Mouse (Mus musculus) liver, embryonic 14.5 days (tissue): ENCODE measurements at regions not wholly inside any gene's neighbourhood (a gene's known extent, or its start where the extent isn't known, plus 50 kb on each side); places are given as distances from the start of the nearest gene placed in this dataset.
A peak's percentile ranks its signal among the peaks of the same experiment; 100 is the strongest.

Experiments used
- ATAC-seq: fragments of 200-750 bp; cut with Nextera tagmentation; 2 replicates; pipeline ENCODE4 v1.8.0; 2017; ENCODE audit warnings: moderate number of reproducible peaks, mild to moderate bottlenecking, moderate library complexity; ENCODE audit not compliant: insufficient read depth
- DNase-seq, 3 experiments: peaks; one replicate each; pipeline ENCODE4 v3.0.0-alpha.2; 2012 to 2013; ENCODE audit warnings: low read depth in 3 of 3, low spot score in 3 of 3
- H3K27ac ChIP-seq: fragments of 300-500 bp; sonication (generic); 2 replicates; pipeline ENCODE4 v1.5.1; 2014; ENCODE audit warnings: moderate library complexity, mild to moderate bottlenecking, control low read depth, inconsistent platforms
- H3K27me3 ChIP-seq: fragments of 300-500 bp; sonication (generic); 2 replicates; pipeline ENCODE4 v1.6.1; 2014; ENCODE audit warnings: mild to moderate bottlenecking, low read length, moderate library complexity; ENCODE audit not compliant: control insufficient read depth, insufficient read depth
- H3K36me3 ChIP-seq: fragments of 300-500 bp; sonication (generic); replicated peaks from 2 replicates; pipeline ENCODE4 v1.6.1; 2014; ENCODE audit warnings: low read depth; ENCODE audit not compliant: control insufficient read depth, insufficient read depth
- H3K4me1 ChIP-seq, 2 experiments: fragments of 200-500 bp in 1 of 2; fragments of 300-500 bp in 1 of 2; sonication (generic) in 1 of 2; replicated peaks; 2 replicates each; pipeline ENCODE4 v1.6.1; 2012 to 2014; ENCODE audit warnings: antibody characterized with exemption in 1 of 2, inconsistent platforms in 1 of 2, low read length in 1 of 2; ENCODE audit not compliant: control insufficient read depth in 2 of 2, insufficient read depth in 2 of 2
- H3K4me2 ChIP-seq: fragments of 300-500 bp; sonication (generic); 2 replicates; pipeline ENCODE4 v1.6.1; 2014; ENCODE audit warnings: low read depth, mild to moderate bottlenecking, control low read depth, moderate library complexity
- H3K4me3 ChIP-seq, 2 experiments: fragments of 200-500 bp in 1 of 2; fragments of 300-500 bp in 1 of 2; sonication (generic) in 1 of 2; 2 replicates each; pipeline ENCODE4 v1.5.1; 2012 to 2014; ENCODE audit warnings: low read depth in 2 of 2, low read length in 2 of 2, mild to moderate bottlenecking in 2 of 2, control low read depth in 1 of 2, inconsistent platforms in 1 of 2, moderate library complexity in 1 of 2; ENCODE audit not compliant: insufficient read depth in 1 of 2
- H3K9ac ChIP-seq: fragments of 300-500 bp; sonication (generic); replicated peaks from 2 replicates; pipeline ENCODE4 v1.6.1; 2014; ENCODE audit warnings: mild to moderate bottlenecking, control low read depth, moderate library complexity
- H3K9me3 ChIP-seq: fragments of 300-500 bp; sonication (generic); 2 replicates; pipeline ENCODE4 v1.6.1; 2016; ENCODE audit warnings: low read length, mixed read lengths; ENCODE audit not compliant: control insufficient read depth
- CTCF ChIP-seq: IDR thresholded peaks from 2 replicates; pipeline ENCODE4 v1.5.1; 2016; ENCODE audit warnings: antibody characterized with exemption, low read depth, control low read depth
- EP300 ChIP-seq: IDR thresholded peaks from 2 replicates; pipeline ENCODE4 v1.6.1; 2016; ENCODE audit warnings: antibody characterized with exemption, low read depth
- WGBS: fragments of 180-500 bp; shearing (Covaris S2); extraction: QIAGEN DNeasy Blood & Tissue Kit; methylation state at CpG from one replicate; pipeline ENCODE4 v1.1.7; 2014; ENCODE audit not compliant: insufficient replicate concordance; 5-methylcytosine and 5-hydroxymethylcytosine counted together

DNA sequence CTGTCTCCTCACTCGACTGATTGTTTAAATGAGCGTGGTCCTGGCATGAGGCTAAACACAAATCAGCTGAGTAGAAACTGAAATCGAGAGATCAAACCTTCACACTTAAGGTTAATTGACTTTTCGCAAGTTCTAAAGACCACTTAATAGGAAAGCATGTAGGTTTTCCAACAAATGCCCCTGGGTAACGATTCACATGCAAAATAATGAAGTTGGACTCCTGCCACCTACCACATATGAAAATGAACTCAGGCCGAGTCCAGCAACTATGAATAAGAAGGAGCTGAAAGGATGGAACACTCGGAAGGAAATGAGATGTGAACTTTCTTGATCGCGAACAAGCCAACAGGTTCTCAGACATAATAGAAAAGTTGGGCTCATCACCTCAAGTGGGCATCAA, 812.0 kb downstream of the Tmem132b start:
- DNase-seq (no peak), ATAC-seq (no peak)
- H3K27ac ChIP-seq = no peak overlapping the region
- TF ChIP-seq EP300 (no peak), CTCF (no peak)
- no peak overlapping the region for H3K9ac ChIP-seq
- no peak overlapping the region for H3K4me3 ChIP-seq
- 64% methylated on average over 9 of the region's 9 CpGs for WGBS
- H3K4me2 ChIP-seq = no peak overlapping the region
- no peaks in the 10 kb centered on the region for H3K4me1 ChIP-seq
- H3K36me3 ChIP-seq = no peaks in the 10 kb centered on the region
- H3K27me3 ChIP-seq = no peaks in the 10 kb centered on the region
- H3K9me3 ChIP-seq = no peaks in the 10 kb centered on the region; the same call in none of the 2 replicates

DNA sequence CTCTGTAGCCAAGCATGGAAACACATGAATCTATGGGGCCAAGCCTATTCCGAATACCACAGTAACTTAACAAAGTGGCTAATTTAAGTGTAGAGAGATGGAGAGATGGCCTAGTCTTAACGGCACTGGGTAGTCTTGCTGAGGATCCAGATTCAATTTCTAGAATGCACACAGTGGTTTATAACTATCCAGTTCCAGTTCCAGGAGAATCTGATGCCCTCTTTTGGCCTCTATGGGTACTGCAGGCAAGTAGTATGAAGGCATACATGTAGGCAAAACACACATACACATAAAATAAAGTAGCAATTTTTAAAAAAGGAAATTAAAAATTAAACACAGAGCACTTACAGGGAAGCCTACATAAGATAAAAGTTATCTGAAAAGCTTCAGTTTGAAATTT, 819.4 kb downstream of the Tmem132b start:
- 62% methylated on average over 2 of the region's 2 CpGs for WGBS
- no peak for ATAC-seq
- H3K9me3 ChIP-seq = no peaks in the 10 kb centered on the region
- no peak for DNase-seq
- no peaks in the 10 kb centered on the region for H3K27me3 ChIP-seq
- H3K4me2 ChIP-seq = no peak overlapping the region
- H3K4me1 ChIP-seq = no peaks in the 10 kb centered on the region
- H3K36me3 ChIP-seq = no peaks in the 10 kb centered on the region
- H3K9ac ChIP-seq = no peak overlapping the region
- H3K4me3 ChIP-seq = no peak overlapping the region
- no peak overlapping the region for H3K27ac ChIP-seq
- TF ChIP-seq CTCF (no peak), EP300 (no peak)

DNA sequence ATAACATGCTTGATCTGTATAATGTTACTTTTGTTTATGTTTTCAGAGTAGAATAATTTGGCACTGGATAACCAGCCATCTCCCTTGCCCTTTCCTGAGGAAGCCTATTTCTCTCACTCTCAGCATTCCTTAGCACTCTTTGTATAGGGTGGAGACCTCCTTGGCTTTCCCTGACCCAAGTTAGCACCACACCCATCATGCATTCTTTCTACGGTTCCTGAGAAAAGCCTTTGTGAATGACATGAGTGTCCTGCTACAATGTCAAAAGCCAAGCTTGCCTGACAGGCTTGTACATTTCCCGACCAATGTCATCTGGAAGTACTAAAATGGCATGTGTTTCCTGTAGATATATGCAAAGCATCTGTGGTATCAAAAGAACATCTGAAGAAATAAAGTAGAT, 837.9 kb downstream of the Tmem132b start:
- Histone ChIP-seq H3K27me3 (no peaks in the 10 kb centered on the region), H3K9ac (no peak overlapping the region), H3K4me2 (no peak overlapping the region), H3K27ac (no peak overlapping the region), H3K4me3 (no peak overlapping the region), H3K36me3 (no peaks in the 10 kb centered on the region), H3K4me1 (no peaks in the 10 kb centered on the region), H3K9me3 (no peaks in the 10 kb centered on the region; the same call in 1 of the 2 replicates)
- TF ChIP-seq CTCF (no peak), EP300 (no peak)
- DNase-seq (no peak), ATAC-seq (no peak)
- WGBS = 60% methylated on average over 2 of the region's 2 CpGs

DNA sequence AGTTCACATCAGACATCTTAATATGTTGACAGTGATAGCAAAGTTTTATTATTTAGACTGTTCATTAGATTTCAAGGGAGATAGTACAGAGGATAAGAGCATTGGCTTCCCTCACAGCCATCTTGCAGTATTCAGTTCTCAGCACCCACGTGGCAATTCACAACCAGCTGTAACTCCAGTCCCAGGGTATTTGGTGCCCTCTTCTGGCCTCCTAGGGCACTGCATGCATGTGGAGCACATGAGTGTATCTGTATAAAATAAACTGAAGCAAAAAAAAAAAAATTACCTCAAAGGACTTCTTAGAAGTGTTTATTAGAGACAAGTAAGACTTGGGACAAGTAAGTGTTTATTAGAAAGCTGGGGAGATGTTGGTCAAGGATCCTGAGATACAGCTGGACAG, 849.3 kb upstream of the Tmem132c start:
- 31% methylated on average over 1 of the region's 1 CpGs for WGBS
- TF ChIP-seq CTCF (peak; percentile 28; the same call in 1 of the 2 replicates), EP300 (no peak)
- H3K27me3 ChIP-seq = no peaks in the 10 kb centered on the region
- no peak overlapping the region for H3K9ac ChIP-seq
- no peak overlapping the region for H3K4me3 ChIP-seq
- no peak overlapping the region for H3K27ac ChIP-seq
- ATAC-seq = no peak
- no peak overlapping the region for H3K4me2 ChIP-seq
- H3K9me3 ChIP-seq = no peaks in the 10 kb centered on the region
- no peaks in the 10 kb centered on the region for H3K36me3 ChIP-seq
- no peaks in the 10 kb centered on the region for H3K4me1 ChIP-seq
- no peak for DNase-seq

DNA sequence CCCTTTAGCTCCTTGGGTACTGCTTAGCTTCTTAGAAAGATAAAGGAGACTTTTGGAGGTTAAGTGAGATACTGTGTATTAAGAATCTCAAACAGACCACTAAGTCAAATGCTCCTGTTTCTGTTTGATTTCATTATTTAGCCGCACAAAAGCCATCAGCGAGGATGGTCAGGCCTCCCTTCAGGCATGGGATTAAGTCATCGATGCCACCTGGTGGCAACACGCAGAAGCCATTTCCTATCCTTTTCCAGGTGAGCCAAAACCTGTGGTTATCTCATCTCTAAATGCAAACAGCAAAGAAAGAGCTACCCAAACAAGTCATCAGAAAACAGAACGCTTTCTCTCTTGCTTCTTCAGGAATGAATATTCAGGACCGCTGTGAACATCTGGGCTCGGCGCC, 846.3 kb upstream of the Tmem132c start:
- WGBS = 41% methylated on average over 8 of the region's 8 CpGs
- Histone ChIP-seq H3K9me3 (no peaks in the 10 kb centered on the region), H3K27me3 (no peaks in the 10 kb centered on the region), H3K4me3 (no peak overlapping the region), H3K27ac (no peak overlapping the region), H3K36me3 (no peaks in the 10 kb centered on the region), H3K4me2 (no peak overlapping the region), H3K4me1 (no peaks in the 10 kb centered on the region), H3K9ac (no peak overlapping the region)
- no peak for ATAC-seq
- peak; percentile 9; the same call in 1 of the 2 replicates for TF ChIP-seq CTCF
- TF ChIP-seq EP300 = no peak
- DNase-seq = no peak

DNA sequence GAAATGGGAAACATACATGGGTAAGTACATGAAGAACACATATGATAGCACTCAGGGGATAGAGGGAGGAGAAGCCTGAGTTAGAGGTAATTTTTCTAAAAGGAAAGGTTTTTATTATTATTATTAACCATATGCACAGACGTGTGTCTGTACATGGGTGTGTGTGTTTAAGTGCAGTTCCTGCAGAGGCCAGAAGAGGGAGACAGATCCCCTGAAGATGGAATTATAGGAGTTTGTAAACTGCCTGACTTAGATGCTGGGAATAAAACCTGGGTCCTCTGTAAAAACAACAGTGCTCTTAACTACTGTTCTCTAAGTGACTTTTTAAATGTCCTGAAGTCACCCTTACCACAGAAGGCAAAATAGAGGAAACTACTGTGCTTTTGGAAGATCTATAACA, 809.9 kb upstream of the Tmem132c start:
- no peak for DNase-seq
- no peaks in the 10 kb centered on the region for H3K36me3 ChIP-seq
- H3K9me3 ChIP-seq = no peaks in the 10 kb centered on the region
- no peak overlapping the region for H3K4me2 ChIP-seq
- TF ChIP-seq CTCF (no peak), EP300 (no peak)
- H3K4me3 ChIP-seq = no peak overlapping the region
- H3K27ac ChIP-seq = no peak overlapping the region
- no peaks in the 10 kb centered on the region for H3K4me1 ChIP-seq
- 67% methylated on average over 1 of the region's 1 CpGs for WGBS
- H3K27me3 ChIP-seq = no peaks in the 10 kb centered on the region
- no peak for ATAC-seq
- H3K9ac ChIP-seq = no peak overlapping the region
